Mouse (Mus musculus) bone marrow macrophage, adult 2 months (primary cell): ENCODE data around the gene Zfp652.

Experiments
- CTCF ChIP-seq: IDR thresholded peaks from 2 replicates; pipeline ENCODE4 v1.5.1; 2012; ENCODE audit warnings: low read depth, mild to moderate bottlenecking, low read length, moderate library complexity
- POLR2A ChIP-seq: IDR thresholded peaks from 2 replicates; pipeline ENCODE4 v1.6.1; 2012; ENCODE audit warnings: mild to moderate bottlenecking, low read depth, low read length, borderline replicate concordance

DNA sequence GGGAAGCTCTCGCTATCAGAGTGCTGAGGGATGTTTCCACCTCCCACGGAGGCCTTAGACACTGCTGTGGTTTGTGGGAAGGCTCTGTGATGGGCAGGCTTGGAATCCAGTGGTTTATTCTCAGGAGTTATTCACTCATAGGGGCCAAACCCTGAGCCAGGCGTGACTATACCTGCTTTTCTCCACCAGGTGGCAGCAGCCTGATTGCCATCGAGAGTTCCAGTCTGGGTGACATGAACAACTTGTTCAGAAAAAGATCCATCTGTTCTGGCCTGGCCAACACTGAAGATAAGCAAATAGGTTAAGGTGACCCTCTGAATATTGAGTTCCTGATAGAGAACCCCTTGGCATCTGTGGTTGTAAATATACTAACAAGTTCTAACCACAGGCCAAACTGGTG, 26.4 kb upstream of the Zfp652 start:
- TF ChIP-seq CTCF (peak; percentile 73), POLR2A (no peak)
